Mouse (Mus musculus) forebrain, embryonic 12.5 days (tissue): ENCODE data around the gene Gpr119. TPM values are rescaled to one million over a fixed set of nuclear protein-coding genes. Genes with fewer than 3 reads are reported as not detected.

Experiments
- ATAC-seq: fragments of 200-750 bp; cut with Nextera tagmentation; 2 replicates; pipeline ENCODE4 v1.8.0; 2017; ENCODE audit warnings: moderate TSS enrichment; ENCODE audit not compliant: low FRiP score
- H3K27ac ChIP-seq: fragments of 300-500 bp; sonication (generic); 2 replicates; pipeline ENCODE4 v1.5.1; 2016; ENCODE audit warnings: mild to moderate bottlenecking
- H3K27me3 ChIP-seq: fragments of 300-500 bp; sonication (generic); 2 replicates; pipeline ENCODE4 v1.6.1; 2016; ENCODE audit warnings: mild to moderate bottlenecking
- H3K36me3 ChIP-seq: fragments of 300-500 bp; sonication (generic); replicated peaks from 2 replicates; pipeline ENCODE4 v1.6.1; 2016; ENCODE audit warnings: mild to moderate bottlenecking
- H3K4me1 ChIP-seq: fragments of 300-500 bp; sonication (generic); 2 replicates; pipeline ENCODE4 v1.6.1; 2016
- H3K4me2 ChIP-seq: fragments of 300-500 bp; sonication (generic); 2 replicates; pipeline ENCODE4 v1.6.1; 2016; ENCODE audit warnings: mild to moderate bottlenecking, moderate library complexity
- H3K4me3 ChIP-seq: fragments of 300-500 bp; sonication (generic); replicated peaks from 2 replicates; pipeline ENCODE4 v1.5.1; 2016; ENCODE audit warnings: mild to moderate bottlenecking
- H3K9ac ChIP-seq: fragments of 300-500 bp; sonication (generic); 2 replicates; pipeline ENCODE4 v1.6.1; 2016; ENCODE audit warnings: mild to moderate bottlenecking
- H3K9me3 ChIP-seq: fragments of 300-500 bp; sonication (generic); 2 replicates; pipeline ENCODE4 v1.6.1; 2016
- WGBS: fragments of 180-500 bp; shearing (Covaris S2); methylation state at CpG from one replicate; pipeline ENCODE4 v1.1.7; 2016; 5-methylcytosine and 5-hydroxymethylcytosine counted together
- polyA plus RNA-seq: library from polyadenylated mRNA; unstranded; fragments of >200 nt; fragmentation: Nextera tagmentation; extraction: Ambion mirVana; gene quantifications from 2 replicates; pipeline ENCODE4 v1.2.1, GENCODE M21; 2016

Gpr119 gene
- not detected in 2 replicates for polyA plus RNA-seq

DNA sequence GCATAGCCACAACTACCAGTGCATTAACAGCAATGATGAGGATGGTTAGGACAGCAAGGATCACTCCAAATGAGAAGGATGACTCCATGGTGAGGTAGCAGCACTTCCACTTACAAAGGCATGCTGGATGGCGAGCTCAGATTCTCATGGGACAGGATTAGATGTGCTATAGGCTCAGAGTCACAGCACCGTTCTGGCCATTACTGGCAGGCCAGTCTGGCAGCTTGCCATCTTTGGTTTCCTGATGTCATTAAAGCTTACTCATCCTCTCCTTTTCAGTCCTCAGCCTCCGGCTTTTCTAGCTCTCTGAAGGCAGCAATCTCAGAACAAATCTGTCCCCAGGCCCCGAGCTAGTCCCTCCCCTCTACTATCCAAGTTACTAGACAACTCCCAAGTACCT, at the start of gene Gpr119:
Gene Gpr119, minus strand, starts transcription at position 308 of the 400 bp plus-strand sequence.
- ATAC-seq: no peak
- no peak within 1 kb of the TSS for H3K4me3 ChIP-seq
- no peak within 1 kb of the TSS for H3K9ac ChIP-seq
- no peaks in the 10 kb centered on the region for H3K36me3 ChIP-seq
- no peaks in the 10 kb centered on the region for H3K4me1 ChIP-seq
- no peak within 1 kb of the TSS for H3K27ac ChIP-seq
- WGBS: 78% methylated on average over 4 of the region's 4 CpGs
- H3K27me3 ChIP-seq: no peaks in the 10 kb centered on the region
- no peak within 1 kb of the TSS for H3K4me2 ChIP-seq
- H3K9me3 ChIP-seq: no peaks in the 10 kb centered on the region

DNA sequence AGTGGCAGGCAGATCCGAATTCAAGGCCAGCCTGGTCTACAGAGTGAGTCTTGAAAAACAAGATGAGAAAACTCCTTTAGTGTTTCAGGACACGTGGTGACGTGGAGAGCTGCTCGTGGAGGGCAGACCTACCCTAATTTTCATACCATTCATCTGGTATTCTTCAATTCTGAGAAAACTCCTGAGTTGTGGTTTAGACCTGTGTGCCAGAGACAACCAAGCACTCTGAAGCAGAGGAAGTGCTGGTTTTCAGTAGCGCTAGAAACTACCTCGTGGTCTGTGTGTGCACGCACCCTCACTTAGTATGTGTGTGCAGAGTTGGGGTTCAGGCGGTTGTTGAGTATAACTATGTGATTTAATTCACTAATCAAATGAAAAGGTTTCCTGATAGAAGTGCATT, 38.6 kb upstream of the Gpr119 start:
- no peak for ATAC-seq
- 92% methylated on average over 8 of the region's 8 CpGs for WGBS
- no peak overlapping the region for H3K27ac ChIP-seq

DNA sequence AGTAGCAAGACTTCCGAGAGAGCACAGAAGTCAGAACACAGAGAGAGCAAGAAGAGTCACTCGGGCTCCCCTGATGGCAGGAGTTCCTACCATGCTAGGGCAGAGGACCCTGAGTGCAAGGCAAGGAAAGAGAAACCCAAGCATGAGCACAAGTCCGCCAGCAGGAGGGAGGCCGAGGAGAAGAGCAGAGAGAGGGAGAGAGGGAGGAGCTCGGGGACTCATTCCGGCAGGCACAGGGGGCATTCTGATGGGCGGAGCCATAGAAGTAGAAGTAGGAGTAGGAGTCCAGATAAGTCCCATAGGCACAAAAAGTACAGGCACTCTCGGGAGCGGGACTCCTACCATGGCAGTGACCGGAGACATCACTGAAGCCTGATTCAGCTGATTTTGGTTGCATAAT, 35.4 kb upstream of the Gpr119 start:
- Histone ChIP-seq H3K27me3 (no peaks in the 10 kb centered on the region), H3K36me3 (0 out of 2 replicates have a peak, but pooled peaks cover 4% of the 10 kb centered on the region), H3K9me3 (no peaks in the 10 kb centered on the region), H3K9ac (no peak overlapping the region), H3K4me2 (no peak overlapping the region), H3K4me3 (no peak overlapping the region), H3K27ac (no peak overlapping the region), H3K4me1 (no peaks in the 10 kb centered on the region)
- no peak for ATAC-seq
- WGBS: 91% methylated on average over 10 of the region's 10 CpGs

More for the DNA sequence above, 38.6 kb upstream of the Gpr119 start:
- Histone ChIP-seq H3K4me3 (no peak overlapping the region), H3K4me1 (no peaks in the 10 kb centered on the region), H3K27me3 (no peaks in the 10 kb centered on the region), H3K9me3 (no peaks in the 10 kb centered on the region), H3K36me3 (0 out of 2 replicates have a peak, but pooled peaks cover 4% of the 10 kb centered on the region), H3K9ac (no peak overlapping the region), H3K4me2 (no peak overlapping the region)

DNA sequence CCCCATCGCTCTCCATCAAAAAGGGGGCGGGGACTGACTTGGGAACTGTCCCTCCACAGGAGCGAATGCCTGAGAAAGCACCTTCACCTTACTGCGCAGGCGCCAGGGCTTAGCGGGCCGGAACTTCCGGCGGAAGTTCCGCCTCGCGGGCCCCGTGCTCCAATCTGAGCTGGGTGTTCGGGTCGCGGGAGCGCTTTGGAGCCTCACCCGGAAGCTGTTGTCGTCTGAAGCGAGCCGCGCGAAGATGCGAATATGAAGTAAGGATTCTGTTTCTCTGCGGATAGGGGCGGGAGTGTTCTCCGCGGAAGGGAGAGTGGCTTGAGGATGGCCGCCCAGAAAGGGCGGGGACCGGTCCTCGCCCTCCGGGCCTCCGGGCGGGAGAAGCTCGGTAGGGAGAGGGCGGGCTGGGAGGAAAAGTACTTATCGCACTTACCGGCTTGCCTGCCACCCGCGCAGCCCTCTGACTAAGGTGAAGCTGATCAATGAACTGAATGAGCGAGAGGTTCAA, 20.6 kb upstream of the Gpr119 start, which contains the start of gene Rbmx2:
Gene Rbmx2, plus strand, starts transcription at position 141 of the 508 bp plus-strand sequence.
- no peaks in the 10 kb centered on the region for H3K27me3 ChIP-seq
- H3K9ac ChIP-seq: peak within 1 kb of the TSS; percentile 56; the same call in 1 of the 2 replicates
- ATAC-seq: peak; percentile 98
- H3K4me3 ChIP-seq: peak within 1 kb of the TSS; percentile 60
- WGBS: 16% methylated on average over 41 of the region's 42 CpGs
- H3K27ac ChIP-seq: no peak within 1 kb of the TSS
- no peaks in the 10 kb centered on the region for H3K9me3 ChIP-seq
- H3K36me3 ChIP-seq: no peaks in the 10 kb centered on the region
- H3K4me1 ChIP-seq: peaks cover 8% of the 10 kb centered on the region
- peak within 1 kb of the TSS; percentile 58 for H3K4me2 ChIP-seq

DNA sequence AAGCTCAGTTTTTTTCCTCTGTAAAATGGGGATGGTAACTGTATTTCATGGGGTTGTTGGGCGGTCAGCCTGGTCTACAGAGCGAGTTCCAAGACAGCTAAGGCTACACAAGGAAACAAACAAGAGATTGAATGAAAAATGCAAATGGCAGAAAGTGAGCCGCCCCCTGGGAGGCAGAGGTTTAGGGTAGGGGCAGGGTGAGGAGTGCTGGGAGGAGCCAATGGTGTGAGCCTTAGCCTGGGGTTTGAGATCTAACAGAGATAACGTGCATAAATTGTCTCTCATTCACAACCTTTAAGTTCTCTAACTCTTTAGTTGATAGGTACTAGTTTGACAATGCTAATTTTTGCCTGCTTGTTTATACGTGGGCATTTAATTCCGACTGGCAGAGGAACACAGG, 20.2 kb upstream of the Gpr119 start:
- Histone ChIP-seq H3K36me3 (no peaks in the 10 kb centered on the region), H3K9ac (no peak overlapping the region), H3K4me1 (peaks cover 8% of the 10 kb centered on the region), H3K27ac (no peak overlapping the region), H3K9me3 (no peaks in the 10 kb centered on the region), H3K4me2 (peak overlapping the region; percentile 48), H3K4me3 (peak overlapping the region; percentile 60), H3K27me3 (no peaks in the 10 kb centered on the region)
- WGBS: 19% methylated on average over 6 of the region's 6 CpGs
- peak; percentile 90 for ATAC-seq

DNA sequence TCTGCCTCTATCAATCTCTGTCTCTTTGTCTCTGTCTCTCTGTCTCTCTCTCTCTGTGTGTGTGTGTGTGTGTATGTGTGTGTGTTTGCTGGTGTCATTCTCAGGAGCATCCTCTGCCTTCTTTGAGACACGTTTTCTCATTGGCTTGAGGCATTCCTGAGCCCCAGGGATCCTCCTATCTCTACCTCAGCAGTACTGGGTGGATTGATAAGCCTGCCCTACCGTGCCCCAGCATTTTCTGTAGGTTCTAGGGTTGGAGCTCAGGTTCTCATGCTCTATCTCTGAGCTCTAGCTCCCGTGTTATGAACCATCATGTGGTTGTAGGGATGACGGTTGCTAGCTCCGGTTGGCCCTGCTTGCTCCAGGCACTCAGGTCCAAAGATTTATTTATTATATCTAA, 9.6 kb upstream of the Gpr119 start:
- H3K4me2 ChIP-seq: no peak overlapping the region
- 73% methylated on average over 5 of the region's 5 CpGs for WGBS
- H3K9ac ChIP-seq: no peak overlapping the region
- no peak overlapping the region for H3K4me3 ChIP-seq
- ATAC-seq: no peak
- H3K4me1 ChIP-seq: no peaks in the 10 kb centered on the region
- H3K27me3 ChIP-seq: no peaks in the 10 kb centered on the region
- no peak overlapping the region for H3K27ac ChIP-seq
- H3K36me3 ChIP-seq: no peaks in the 10 kb centered on the region
- no peaks in the 10 kb centered on the region for H3K9me3 ChIP-seq

DNA sequence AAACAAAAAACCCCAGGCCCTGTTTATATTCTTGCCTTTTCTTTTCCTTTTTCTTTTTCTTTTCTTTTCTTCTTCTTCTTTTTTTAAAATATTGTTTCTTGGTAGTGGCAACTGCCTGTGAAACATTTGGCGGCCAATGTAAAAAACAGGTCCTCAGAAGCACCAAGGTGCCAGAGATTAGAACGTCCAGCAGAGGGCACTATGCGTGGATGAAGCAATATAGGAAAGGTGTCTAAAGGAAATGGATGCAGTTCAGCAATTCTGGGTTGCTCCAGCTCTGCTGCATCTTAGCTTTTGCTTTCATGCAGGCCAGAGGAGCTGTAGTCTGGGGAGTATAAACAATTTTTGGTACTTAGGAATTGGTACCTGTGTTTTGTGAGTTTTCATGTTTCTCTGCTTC, 9.2 kb upstream of the Gpr119 start:
- Histone ChIP-seq H3K4me2 (no peak overlapping the region), H3K9ac (no peak overlapping the region), H3K27ac (no peak overlapping the region), H3K27me3 (no peaks in the 10 kb centered on the region), H3K4me1 (no peaks in the 10 kb centered on the region), H3K36me3 (no peaks in the 10 kb centered on the region), H3K9me3 (no peaks in the 10 kb centered on the region), H3K4me3 (no peak overlapping the region)
- ATAC-seq: no peak
- 19% methylated on average over 3 of the region's 3 CpGs for WGBS

DNA sequence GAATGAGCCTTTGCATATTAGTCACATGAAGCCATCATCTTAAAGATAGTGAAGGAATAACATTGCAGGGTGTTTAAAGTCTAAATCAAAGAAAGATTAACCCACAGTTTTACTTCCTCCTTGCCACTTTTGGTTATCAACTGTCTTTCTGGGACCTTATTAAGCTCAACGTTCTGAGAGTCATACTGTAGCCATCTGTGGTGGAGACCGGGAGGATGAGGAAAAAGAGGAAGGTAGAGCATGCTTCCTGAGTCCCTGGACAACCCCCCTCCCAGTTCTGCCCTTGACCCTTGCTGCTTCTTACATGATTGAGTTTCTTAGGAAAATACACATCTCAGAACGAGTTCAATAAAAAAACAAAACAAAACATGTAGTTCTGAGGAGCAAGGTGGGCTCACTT, 2.6 kb downstream of the Gpr119 start:
- H3K4me1 ChIP-seq: no peaks in the 10 kb centered on the region
- 73% methylated on average over 3 of the region's 3 CpGs for WGBS
- ATAC-seq: no peak
- H3K9me3 ChIP-seq: no peaks in the 10 kb centered on the region
- no peak overlapping the region for H3K4me2 ChIP-seq
- no peaks in the 10 kb centered on the region for H3K27me3 ChIP-seq
- no peak overlapping the region for H3K27ac ChIP-seq
- H3K9ac ChIP-seq: no peak overlapping the region
- no peak overlapping the region for H3K4me3 ChIP-seq
- H3K36me3 ChIP-seq: no peaks in the 10 kb centered on the region

DNA sequence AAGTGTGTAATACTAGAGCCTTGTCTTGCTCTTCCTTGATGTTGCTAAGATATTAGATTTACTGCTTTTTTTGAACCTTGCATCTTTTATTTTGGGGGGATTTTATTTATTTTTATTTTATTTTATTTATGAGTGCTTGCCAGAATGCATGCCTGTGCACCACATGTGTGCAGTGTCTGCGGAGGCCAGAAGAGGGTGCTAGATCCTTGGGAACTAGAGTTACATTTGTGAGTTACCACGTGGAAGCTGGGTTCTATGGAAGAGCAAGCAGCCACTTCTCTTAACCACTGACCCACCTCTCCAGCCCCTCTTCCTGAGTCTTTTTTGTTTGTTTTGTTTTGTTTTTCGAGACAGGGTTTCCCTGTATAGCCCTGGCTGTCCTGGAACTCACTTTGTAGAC, 4.7 kb downstream of the Gpr119 start:
- WGBS: 60% methylated on average over 3 of the region's 3 CpGs
- Histone ChIP-seq H3K4me3 (no peak overlapping the region), H3K4me1 (no peaks in the 10 kb centered on the region), H3K27ac (no peak overlapping the region), H3K4me2 (no peak overlapping the region), H3K36me3 (no peaks in the 10 kb centered on the region), H3K27me3 (no peaks in the 10 kb centered on the region), H3K9me3 (no peaks in the 10 kb centered on the region), H3K9ac (no peak overlapping the region)
- no peak for ATAC-seq

DNA sequence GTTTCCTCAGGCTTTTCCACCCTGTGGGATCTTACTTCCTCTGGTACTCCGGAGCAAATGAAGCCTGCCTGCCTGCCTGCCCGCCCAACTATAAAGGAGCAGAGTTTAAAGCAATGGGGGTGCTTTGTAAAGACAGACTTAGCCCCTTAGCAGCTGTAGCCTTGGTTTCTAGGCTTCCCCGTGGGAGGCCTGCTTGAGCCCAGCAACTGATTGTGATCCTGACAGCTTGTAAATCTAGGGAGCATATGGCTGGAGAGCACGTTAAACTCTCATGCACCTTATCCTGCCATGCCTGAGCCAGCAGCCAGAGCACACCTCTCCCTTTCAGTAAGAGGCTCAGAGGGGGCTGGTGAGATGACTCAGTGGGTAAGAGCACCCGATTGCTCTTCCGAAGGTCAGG, 7.5 kb downstream of the Gpr119 start:
- Histone ChIP-seq H3K27ac (no peak overlapping the region), H3K9me3 (no peaks in the 10 kb centered on the region), H3K4me1 (no peaks in the 10 kb centered on the region), H3K4me2 (no peak overlapping the region), H3K4me3 (no peak overlapping the region), H3K36me3 (no peaks in the 10 kb centered on the region), H3K9ac (no peak overlapping the region), H3K27me3 (no peaks in the 10 kb centered on the region)
- 27% methylated on average over 6 of the region's 6 CpGs for WGBS
- ATAC-seq: no peak

DNA sequence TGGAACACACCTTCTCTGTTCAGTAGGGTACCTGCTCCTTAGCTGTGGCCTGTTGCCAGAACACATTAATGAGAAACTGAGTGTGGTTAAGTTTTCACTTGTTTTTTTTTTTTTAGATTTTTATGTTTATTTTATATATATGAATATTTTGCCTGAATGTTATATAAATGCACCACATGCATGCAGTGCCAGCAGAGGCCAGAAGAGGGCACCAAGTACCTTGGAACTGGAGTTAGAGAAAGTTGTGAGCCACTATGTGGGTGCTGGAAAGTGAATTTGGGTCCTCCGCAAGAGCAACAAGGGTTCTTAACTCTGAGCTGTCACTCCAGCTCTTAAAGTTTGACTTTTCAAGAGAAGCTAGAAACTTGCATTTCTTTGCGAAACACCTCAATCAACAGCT, 30.2 kb downstream of the Gpr119 start:
- Histone ChIP-seq H3K27ac (no peak overlapping the region), H3K27me3 (no peaks in the 10 kb centered on the region), H3K9me3 (no peaks in the 10 kb centered on the region), H3K4me2 (no peak overlapping the region), H3K9ac (no peak overlapping the region), H3K4me1 (no peaks in the 10 kb centered on the region), H3K4me3 (no peak overlapping the region), H3K36me3 (no peaks in the 10 kb centered on the region)
- ATAC-seq: no peak
- 93% methylated on average over 2 of the region's 2 CpGs for WGBS

DNA sequence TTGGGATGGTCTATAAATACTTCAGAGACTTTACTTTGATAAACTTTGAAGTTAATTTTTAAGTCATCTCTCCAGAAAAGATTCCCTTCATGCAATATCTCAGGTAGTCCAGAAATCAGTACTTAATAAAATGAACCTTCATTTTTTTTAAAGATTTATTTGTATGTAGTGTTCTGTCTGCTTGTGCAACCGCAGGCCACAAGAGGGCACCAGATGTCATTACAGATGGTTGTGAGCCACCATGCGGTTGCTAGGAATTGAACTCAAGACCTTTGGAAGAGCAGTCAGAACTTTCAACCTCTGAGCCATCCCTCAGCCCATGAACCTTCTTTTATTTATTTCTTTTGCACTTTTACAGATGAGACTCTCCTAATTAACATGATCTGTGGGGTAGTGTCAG, 37.2 kb downstream of the Gpr119 start:
- no peaks in the 10 kb centered on the region for H3K27me3 ChIP-seq
- no peak overlapping the region for H3K4me2 ChIP-seq
- H3K9me3 ChIP-seq: no peaks in the 10 kb centered on the region
- no peaks in the 10 kb centered on the region for H3K4me1 ChIP-seq
- 56% methylated on average over 2 of the region's 2 CpGs for WGBS
- no peak for ATAC-seq
- H3K4me3 ChIP-seq: no peak overlapping the region
- H3K27ac ChIP-seq: no peak overlapping the region
- no peaks in the 10 kb centered on the region; the same call in 1 of the 2 replicates for H3K36me3 ChIP-seq
- H3K9ac ChIP-seq: no peak overlapping the region

DNA sequence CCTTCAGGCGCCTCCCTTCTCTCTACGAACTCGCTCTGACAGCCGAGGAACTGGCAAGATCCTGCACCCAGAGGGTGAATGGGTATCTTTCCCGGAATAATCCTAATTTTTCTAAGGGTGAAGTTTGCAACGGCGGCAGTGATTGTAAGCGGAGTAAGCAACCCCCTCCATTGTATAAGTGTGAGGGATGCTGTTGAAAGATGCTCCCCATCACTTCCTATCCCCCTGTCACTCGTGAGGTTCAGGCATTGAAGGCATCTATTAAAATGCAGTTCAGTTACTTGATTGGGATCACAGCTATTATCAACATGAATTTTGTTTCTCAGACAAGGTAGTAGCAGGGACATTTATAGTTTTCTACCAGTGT, 50.2 kb downstream of the Gpr119 start:
- peak overlapping the region; percentile 56 for H3K4me3 ChIP-seq
- H3K27ac ChIP-seq: peak overlapping the region; percentile 87; the same call in 1 of the 2 replicates
- H3K9ac ChIP-seq: peak overlapping the region; percentile 47
- peak overlapping the region; percentile 56 for H3K4me2 ChIP-seq
- H3K27me3 ChIP-seq: no peaks in the 10 kb centered on the region
- WGBS: 25% methylated on average over 9 of the region's 9 CpGs
- ATAC-seq: no peak; the same call in 1 of the 2 replicates
- no peaks in the 10 kb centered on the region for H3K36me3 ChIP-seq
- no peaks in the 10 kb centered on the region for H3K9me3 ChIP-seq
- H3K4me1 ChIP-seq: no peaks in the 10 kb centered on the region; the same call in 1 of the 2 replicates
